Mouse (Mus musculus) CD8-positive naive resting alpha-beta T cell, adult 2 months (primary cell): ENCODE measurements around the gene Nup210l.

Experiments
- DNase-seq, 2 experiments: peaks; one replicate each; pipeline ENCODE4 v3.0.0; 2022; ENCODE audit warnings: low read depth in 2 of 2, low spot score in 2 of 2

Nup210l gene

DNA sequence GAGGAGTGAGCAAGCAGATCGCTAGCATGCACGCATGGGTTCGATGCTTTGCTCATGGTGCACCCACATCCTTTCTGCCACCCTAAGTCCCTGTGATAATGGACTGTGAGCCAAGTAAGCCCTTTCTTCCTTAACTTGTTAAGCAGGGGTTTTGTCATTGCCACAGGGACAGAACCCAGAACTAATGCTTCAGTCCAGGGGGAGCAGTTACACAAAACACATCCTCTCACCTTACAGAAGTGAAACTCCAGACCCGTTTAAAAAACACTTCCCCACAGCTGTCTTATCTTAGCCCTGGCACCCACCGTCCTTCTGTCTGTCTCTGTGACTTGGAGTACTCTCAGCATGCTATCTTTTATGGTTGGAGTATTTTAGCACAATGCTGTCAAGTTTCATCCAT lies 52.1 kb downstream of the Nup210l start:
- DNase-seq, result no peak

GRCm38 (mm10) chr3:90159757-90160156 lies 55.8 kb downstream of the Nup210l start:
- DNase-seq, result no peak

- no peak for DNase-seq
Observed at GRCm38 (mm10) chr3:90161541-90161940, 57.6 kb downstream of the Nup210l start.

GRCm38 (mm10) chr3:90179566-90179965 lies 75.6 kb downstream of the Nup210l start:
- no peak for DNase-seq

DNA sequence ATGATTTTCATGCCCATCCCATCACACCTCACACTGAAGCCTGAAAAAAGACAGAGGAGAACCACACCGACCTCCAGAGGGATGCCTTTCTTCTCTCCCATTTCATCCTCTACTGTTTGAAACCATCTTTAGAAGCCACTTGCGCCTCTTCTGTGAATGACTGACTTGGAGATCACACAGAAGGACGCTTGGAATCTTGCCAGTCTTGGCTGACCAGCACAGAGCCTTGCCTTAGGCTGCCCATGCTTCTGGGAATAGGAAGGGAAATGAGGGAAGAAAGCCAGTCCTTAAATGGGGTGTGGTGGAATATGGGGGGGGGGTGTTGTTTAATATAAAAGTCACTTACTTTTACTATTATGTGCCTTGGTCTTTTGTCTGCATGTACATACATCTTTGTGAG lies 79.6 kb downstream of the Nup210l start:
- no peak for DNase-seq

DNA sequence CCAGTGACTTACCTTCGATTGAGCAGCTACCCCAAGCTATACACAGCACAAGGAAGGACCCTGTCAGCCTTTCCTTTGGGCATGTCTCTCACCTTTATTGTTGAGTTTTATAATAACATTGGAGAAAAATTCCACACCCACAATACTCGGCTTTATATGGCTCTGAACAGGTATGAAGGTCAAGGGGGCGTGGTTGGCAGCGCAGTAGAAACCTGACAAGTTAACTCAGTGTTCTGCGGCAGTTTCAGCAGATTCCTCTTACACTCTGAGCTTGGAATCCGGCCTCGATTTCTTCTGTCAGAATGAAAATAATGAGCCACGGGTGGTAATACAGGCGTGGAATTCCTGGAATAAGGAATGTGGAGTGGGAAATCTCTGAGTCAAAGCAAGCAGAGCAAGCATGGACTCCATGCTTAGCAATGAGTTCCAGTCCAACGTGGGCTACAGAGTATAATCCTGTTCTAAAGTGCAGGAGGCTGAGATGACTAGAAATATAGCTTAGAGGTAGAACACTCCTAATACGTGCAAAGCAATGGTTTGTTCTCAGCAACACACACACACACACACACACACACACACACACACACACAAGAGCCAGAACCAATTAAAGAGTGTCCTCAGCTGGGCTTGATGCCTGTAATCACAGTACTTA lies 87.1 kb downstream of the Nup210l start:
- no peak for DNase-seq

GRCm38 (mm10) chr3:90194759-90195158 lies 90.8 kb downstream of the Nup210l start:
- DNase-seq, result no peak

DNA sequence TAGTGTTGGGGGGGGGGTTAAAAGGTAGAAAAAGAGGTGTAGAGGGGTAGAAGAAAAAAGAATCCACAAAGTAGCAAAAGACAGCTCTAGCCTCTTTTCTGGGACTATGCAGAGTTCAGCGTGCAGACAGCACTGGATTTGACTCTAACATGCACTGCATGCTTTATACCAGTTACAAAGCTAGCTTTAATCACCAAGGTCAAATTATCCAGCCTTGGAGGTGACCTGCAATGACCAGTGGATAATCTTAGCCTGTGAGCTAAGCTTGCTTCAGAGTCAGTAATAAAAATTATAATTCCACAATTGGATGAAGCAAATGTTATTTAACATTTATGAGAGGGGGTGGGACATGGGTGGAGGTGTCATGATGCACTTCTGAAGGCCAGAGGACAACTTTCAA lies 91.7 kb downstream of the Nup210l start:
- DNase-seq, result no peak

GRCm38 (mm10) chr3:90197548-90197947 lies 93.6 kb downstream of the Nup210l start:
- DNase-seq, result no peak

- no peak for DNase-seq
Observed at GRCm38 (mm10) chr3:90202884-90203283, 99.0 kb downstream of the Nup210l start.

- DNase-seq, result no peak
Observed at GRCm38 (mm10) chr3:90203619-90204018, 99.7 kb downstream of the Nup210l start.

- no peak for DNase-seq
Observed at GRCm38 (mm10) chr3:90204582-90204981, 100.7 kb downstream of the Nup210l start.

DNA sequence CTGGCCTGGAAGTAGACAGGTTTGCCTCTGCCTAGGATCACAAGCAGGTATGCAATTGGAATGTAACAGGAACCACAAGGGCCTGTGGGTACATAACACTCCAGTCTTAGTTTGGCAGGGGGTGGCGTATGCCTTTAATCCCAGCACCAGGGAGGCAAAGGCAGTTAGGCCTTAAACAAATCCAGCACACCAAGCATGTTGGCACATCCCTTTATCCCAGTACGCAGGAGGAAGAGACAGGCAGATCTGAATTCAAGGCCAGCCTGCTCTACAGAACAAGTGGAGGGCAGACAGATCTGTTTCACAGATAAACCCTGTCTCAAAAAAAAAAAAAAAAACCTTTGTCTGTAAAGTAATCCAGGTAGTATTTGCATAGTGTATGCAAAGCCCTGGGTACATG lies 104.7 kb downstream of the Nup210l start:
- no peak for DNase-seq

DNA sequence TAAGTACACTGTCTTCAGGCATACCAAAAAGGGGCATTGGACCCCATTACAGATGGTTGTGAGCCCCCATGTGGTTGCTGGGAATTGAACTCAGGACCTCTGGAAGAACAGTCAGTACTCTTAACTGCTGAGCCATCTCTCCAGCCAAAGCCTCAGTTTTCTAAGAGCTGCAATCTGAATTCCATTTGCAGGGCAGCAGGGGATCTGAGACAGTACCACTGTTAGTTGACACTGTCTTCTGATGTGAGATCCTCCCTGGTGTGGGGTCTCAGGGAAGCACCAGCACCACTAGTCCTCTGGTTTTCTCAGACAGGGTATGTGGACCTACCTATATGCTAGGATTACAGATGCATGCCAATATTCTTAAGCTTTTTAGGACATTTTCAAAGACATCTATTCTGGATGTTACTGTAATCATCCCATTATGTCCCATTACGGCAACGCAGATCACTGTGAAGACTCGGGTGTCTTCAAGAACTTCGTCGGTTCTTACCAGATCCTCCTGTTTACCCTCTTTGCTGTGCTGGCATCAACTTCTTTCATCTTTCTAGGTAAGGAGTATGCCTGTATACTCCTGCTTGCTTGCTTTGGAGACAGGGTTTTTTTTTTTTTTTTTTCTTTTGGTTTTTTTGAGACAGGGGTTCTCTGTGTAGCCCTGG lies 106.1 kb downstream of the Nup210l start:
- no peak for DNase-seq

DNA sequence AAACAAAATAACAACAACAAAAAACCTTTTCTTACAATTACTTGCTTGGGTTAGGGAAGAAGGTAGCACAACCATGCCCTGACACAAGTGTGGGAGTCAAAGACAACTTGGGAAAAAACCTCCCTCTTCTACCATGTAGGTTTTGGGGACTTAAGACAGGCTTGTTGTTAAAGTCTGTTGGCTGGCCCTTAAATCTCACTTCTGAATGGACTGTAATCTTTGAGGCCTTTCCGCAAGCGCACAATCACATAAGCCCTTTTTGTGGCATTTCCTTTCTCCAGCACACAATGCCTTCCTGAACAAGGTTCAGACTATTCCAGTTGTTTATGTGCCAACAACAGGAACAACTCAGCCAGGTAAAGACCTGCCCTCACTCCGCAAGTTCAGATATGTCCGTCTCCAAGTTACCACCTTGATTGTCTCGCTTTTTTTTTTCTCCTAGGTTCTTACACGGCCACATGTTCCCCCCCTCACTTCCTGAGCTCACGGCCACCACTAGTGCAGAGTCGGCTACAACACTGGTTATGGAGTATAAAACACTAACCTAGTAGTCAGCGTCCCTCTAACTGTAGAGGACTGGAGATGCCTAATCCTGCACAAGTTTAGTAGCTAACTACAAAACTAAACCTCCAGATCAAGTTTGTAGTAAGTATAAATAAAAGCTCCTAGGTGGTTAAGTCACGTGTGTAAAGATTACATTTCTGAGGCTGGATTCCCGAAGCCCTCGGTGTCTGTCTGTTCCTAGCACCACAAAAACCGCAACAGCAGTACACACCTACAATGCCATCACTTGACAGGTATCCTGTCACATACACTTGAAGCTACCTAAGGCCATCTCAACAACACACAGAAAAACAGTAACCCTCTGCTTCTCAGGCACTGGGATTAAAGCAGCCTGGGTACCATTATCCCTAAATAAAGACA lies 107.8 kb downstream of the Nup210l start:
- peak; percentile 25 to 33 for DNase-seq

DNA sequence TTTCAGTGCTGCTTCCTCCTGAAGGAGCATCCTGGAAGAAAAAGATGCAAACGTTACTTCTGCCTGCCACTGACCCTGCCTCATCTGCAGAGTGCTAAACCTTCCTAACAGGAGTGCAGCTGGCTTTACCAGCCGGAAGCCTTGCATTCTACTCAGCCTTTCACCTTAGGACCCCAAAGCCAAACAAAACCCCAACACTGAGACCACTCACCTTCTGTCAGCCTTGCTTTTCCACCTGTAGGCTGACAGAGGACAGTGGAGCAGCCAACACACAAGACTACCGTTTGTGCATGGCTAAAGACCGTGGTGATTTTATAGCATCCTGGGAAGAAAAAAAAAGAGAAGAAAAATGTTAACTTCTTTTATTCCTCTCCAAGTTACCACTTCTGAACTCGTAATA lies 108.8 kb downstream of the Nup210l start:
- DNase-seq, result peak in 1 of 2 experiments; percentile 9

- peak; percentile 92 to 95 for DNase-seq
Observed at GRCm38 (mm10) chr3:90213377-90213866, 109.5 kb downstream of the Nup210l start, which contains the start of the genes Rps27 and Rab13. TSS of gene Rps27 (minus strand) at chr3:90213651. TSS of gene Rab13 (plus strand) at chr3:90213695.

- DNase-seq, result no peak
Observed at GRCm38 (mm10) chr3:90213956-90214684, 110.2 kb downstream of the Nup210l start.

- no peak for DNase-seq
Observed at GRCm38 (mm10) chr3:90215825-90216380, 112.0 kb downstream of the Nup210l start.

DNA sequence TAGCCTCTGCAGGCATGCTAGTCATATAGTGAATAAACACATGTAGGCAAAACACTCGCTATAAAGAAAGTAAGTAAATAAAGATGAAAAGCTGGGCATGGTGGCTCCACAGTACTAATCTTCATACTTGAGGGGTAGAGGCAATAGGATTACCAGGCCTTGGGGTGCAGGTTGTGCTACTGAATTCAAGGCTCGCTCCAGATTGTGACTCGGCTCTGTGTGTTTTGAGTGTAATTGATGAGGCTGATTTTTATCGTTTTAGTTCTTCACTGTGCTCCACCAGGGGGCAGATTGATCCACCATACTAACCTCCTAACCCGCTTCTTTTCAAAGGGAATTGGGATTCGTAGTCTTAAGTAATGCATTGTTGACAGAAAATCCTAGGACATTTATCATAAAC lies 116.2 kb downstream of the Nup210l start:
- peak; percentile 38 to 51 for DNase-seq

DNA sequence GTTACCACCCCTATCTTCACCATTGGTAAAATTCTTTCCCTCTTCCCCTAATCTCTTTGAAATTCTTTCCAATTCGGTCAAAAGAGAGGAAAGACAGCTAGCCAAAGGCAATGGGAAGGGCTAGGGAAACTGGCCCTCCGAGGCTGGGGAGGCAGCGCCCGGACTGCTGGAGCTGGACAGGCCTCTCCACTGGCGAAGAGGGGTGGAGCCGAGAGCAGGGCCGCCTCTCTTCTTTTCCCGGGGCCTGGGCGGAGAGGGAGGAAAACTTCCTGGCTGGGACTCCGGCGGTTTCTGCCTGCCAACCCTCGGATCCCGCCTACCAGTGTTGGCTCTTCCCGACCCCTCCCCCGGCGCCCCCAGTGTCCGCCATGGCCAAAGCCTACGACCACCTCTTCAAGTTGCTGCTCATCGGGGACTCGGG lies 116.6 kb downstream of the Nup210l start:
- DNase-seq, result no peak
